Mouse (Mus musculus): ENCODE data around the gene Evx1. TPM values are rescaled to one million over a fixed set of nuclear protein-coding genes. Genes with fewer than 3 reads are reported as not detected.

The Evx1 gene
- polyA plus RNA-seq, 1 experiment from 2014 or later = not detected

- ATAC-seq (ENCODE audit: low read depth) (no peak), DNase-seq (no peak)
- no peaks in the 10 kb centered on the region for H3K4me1 ChIP-seq (replicated peaks)
- no peaks in the 10 kb centered on the region for H3K9me3 ChIP-seq (replicated peaks)
- no peak overlapping the region for H3K4me3 ChIP-seq (replicated peaks)
- WGBS (ENCODE audit: insufficient replicate concordance) = 54% methylated on average over 7 of the region's 7 CpGs
- H3K4me2 ChIP-seq = no peak overlapping the region
- H3K36me3 ChIP-seq = no peaks in the 10 kb centered on the region
- H3K27ac ChIP-seq = no peak overlapping the region
- H3K9ac ChIP-seq = no peak overlapping the region
- peaks cover 70% of the 10 kb centered on the region for H3K27me3 ChIP-seq
Observed at GRCm38 (mm10) chr6:52292328-52292727, 21.0 kb upstream of the Evx1 start.

GRCm38 (mm10) chr6:52294616-52295015 is 18.7 kb upstream of the Evx1 start:
- Histone ChIP-seq H3K9ac (no peak overlapping the region), H3K4me1 (replicated peaks) (no peaks in the 10 kb centered on the region), H3K9me3 (replicated peaks) (no peaks in the 10 kb centered on the region), H3K27ac (no peak overlapping the region), H3K4me2 (no peak overlapping the region), H3K27me3 (peaks cover 63% of the 10 kb centered on the region), H3K4me3 (replicated peaks) (no peak overlapping the region), H3K36me3 (no peaks in the 10 kb centered on the region)
- no peak for ATAC-seq (ENCODE audit: low read depth)
- no peak for DNase-seq
- WGBS (ENCODE audit: insufficient replicate concordance) = 56% methylated on average over 6 of the region's 6 CpGs

GRCm38 (mm10) chr6:52298511-52298910 is 14.8 kb upstream of the Evx1 start:
- H3K9me3 ChIP-seq (replicated peaks) = no peaks in the 10 kb centered on the region
- 56% methylated on average over 4 of the region's 4 CpGs for WGBS (ENCODE audit: insufficient replicate concordance)
- peaks cover 35% of the 10 kb centered on the region for H3K27me3 ChIP-seq
- H3K4me1 ChIP-seq (replicated peaks) = no peaks in the 10 kb centered on the region
- no peak overlapping the region for H3K4me2 ChIP-seq
- H3K27ac ChIP-seq = no peak overlapping the region
- no peak overlapping the region for H3K4me3 ChIP-seq (replicated peaks)
- H3K36me3 ChIP-seq = no peaks in the 10 kb centered on the region
- ATAC-seq (ENCODE audit: low read depth) = no peak
- no peak overlapping the region for H3K9ac ChIP-seq
- DNase-seq = no peak

- H3K4me1 ChIP-seq (replicated peaks) = peaks cover 2% of the 10 kb centered on the region
- peaks cover 34% of the 10 kb centered on the region for H3K27me3 ChIP-seq
- no peak overlapping the region for H3K4me3 ChIP-seq (replicated peaks)
- H3K27ac ChIP-seq = no peak overlapping the region
- H3K9me3 ChIP-seq (replicated peaks) = no peaks in the 10 kb centered on the region
- no peak overlapping the region for H3K9ac ChIP-seq
- H3K36me3 ChIP-seq = no peaks in the 10 kb centered on the region
- ATAC-seq (ENCODE audit: low read depth) = no peak
- no peak overlapping the region for H3K4me2 ChIP-seq
- DNase-seq = no peak
- WGBS (ENCODE audit: insufficient replicate concordance) = 63% methylated on average over 4 of the region's 4 CpGs
Observed at GRCm38 (mm10) chr6:52300806-52301205, 12.5 kb upstream of the Evx1 start.

DNA sequence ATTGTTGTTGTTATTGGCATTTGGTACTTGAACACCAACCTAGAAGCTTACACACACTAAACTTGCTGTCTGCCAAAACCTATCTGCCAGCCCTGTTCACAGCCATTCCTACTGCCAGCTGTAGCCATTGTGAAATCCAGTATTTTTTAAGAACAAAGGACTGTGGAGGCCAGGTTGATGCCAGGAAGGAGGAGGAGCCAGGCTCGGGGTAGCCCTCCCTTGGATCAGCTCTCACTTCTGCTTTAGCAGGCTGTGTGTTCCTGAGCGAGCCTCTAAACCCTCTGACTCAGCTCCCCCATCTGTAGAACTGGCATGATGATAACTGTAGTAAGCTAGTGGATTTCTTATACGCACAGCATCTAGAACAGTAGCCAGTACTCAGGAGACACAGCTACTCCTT is 9.9 kb upstream of the Evx1 start:
- Histone ChIP-seq H3K4me1 (replicated peaks) (peaks cover 4% of the 10 kb centered on the region), H3K4me3 (replicated peaks) (no peak overlapping the region), H3K27ac (no peak overlapping the region), H3K27me3 (peaks cover 53% of the 10 kb centered on the region), H3K9me3 (replicated peaks) (no peaks in the 10 kb centered on the region), H3K9ac (no peak overlapping the region), H3K4me2 (no peak overlapping the region), H3K36me3 (no peaks in the 10 kb centered on the region)
- WGBS (ENCODE audit: insufficient replicate concordance) = 25% methylated on average over 3 of the region's 3 CpGs
- DNase-seq (no peak), ATAC-seq (ENCODE audit: low read depth) (no peak)

DNA sequence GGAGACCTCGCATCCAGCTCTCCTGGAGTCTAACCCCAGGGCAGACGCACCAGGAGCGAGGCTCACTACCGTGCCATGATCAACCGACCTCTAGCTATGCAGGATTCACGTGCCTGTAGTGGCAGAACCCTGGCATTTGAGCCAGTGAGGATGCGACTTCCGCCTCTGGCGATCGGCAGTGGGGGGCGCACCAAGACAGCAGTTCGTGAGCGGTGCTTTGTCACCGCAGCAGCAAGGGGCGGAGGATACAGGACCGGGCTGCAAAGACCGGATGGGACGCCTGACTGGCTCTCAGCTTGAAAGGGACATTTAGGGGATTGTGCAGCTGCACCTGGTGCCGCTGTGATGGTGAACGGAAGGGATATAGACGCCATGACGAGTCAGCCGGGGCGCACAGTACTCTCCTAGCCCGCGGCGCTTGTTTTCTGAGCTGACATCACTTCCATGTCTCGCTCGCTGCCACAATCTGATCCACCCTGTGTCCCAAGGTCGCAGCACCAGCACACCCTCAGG is 7.4 kb upstream of the Evx1 start:
- H3K4me2 ChIP-seq = peak overlapping the region; percentile 53
- WGBS (ENCODE audit: insufficient replicate concordance) = under 1% methylated on average over 30 of the region's 30 CpGs
- no peaks in the 10 kb centered on the region for H3K9me3 ChIP-seq (replicated peaks)
- no peak for ATAC-seq (ENCODE audit: low read depth)
- no peaks in the 10 kb centered on the region for H3K36me3 ChIP-seq
- H3K9ac ChIP-seq = no peak overlapping the region
- no peak for DNase-seq
- peaks cover 4% of the 10 kb centered on the region for H3K4me1 ChIP-seq (replicated peaks)
- H3K27ac ChIP-seq = no peak overlapping the region
- peaks cover 70% of the 10 kb centered on the region for H3K27me3 ChIP-seq
- peak overlapping the region; percentile 41 for H3K4me3 ChIP-seq (replicated peaks)

DNA sequence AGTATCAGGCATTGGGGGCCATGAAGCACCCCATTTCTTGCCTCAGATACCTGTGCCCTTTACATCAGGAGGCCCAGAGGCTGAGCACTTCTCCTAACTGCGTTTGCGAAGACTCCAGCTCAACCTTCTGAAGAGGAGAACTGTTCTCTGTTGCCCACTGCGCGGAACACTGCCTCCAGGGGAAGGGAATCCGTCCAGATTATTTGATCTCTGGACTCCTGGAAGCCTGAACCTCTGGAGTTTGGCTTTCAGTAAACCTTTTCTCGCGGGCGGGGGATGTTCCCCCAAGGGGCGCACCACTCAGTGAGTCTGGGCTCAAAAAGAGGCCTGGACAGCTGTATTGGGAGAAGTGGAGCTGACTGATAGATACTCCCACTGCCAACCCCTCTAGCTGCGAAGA is 3.5 kb upstream of the Evx1 start:
- Histone ChIP-seq H3K36me3 (no peaks in the 10 kb centered on the region), H3K4me3 (replicated peaks) (no peak overlapping the region), H3K4me1 (replicated peaks) (peaks cover 4% of the 10 kb centered on the region), H3K9me3 (replicated peaks) (no peaks in the 10 kb centered on the region), H3K4me2 (no peak overlapping the region), H3K27ac (no peak overlapping the region), H3K9ac (no peak overlapping the region), H3K27me3 (peaks cover 98% of the 10 kb centered on the region)
- DNase-seq (no peak), ATAC-seq (ENCODE audit: low read depth) (no peak)
- WGBS (ENCODE audit: insufficient replicate concordance) = 35% methylated on average over 10 of the region's 10 CpGs

- WGBS (ENCODE audit: insufficient replicate concordance) = 2% methylated on average over 24 of the region's 24 CpGs
- ATAC-seq (ENCODE audit: low read depth) = no peak
- Histone ChIP-seq H3K9ac (no peak overlapping the region), H3K9me3 (replicated peaks) (no peaks in the 10 kb centered on the region), H3K4me3 (replicated peaks) (no peak overlapping the region), H3K27me3 (peaks cover 99% of the 10 kb centered on the region), H3K36me3 (no peaks in the 10 kb centered on the region), H3K4me1 (replicated peaks) (peaks cover 4% of the 10 kb centered on the region), H3K27ac (no peak overlapping the region), H3K4me2 (no peak overlapping the region)
- DNase-seq = no peak
Observed at GRCm38 (mm10) chr6:52310366-52310765, 2.9 kb upstream of the Evx1 start.

GRCm38 (mm10) chr6:52311661-52312557 is 1.4 kb upstream of the Evx1 start:
- H3K36me3 ChIP-seq = no peaks in the 10 kb centered on the region
- ATAC-seq (ENCODE audit: low read depth) = no peak
- H3K4me1 ChIP-seq (replicated peaks) = 0 out of 2 replicates have a peak, but pooled peaks cover 3% of the 10 kb centered on the region
- 9% methylated on average over 6 of the region's 6 CpGs for WGBS (ENCODE audit: insufficient replicate concordance)
- H3K27ac ChIP-seq = no peak overlapping the region
- H3K9me3 ChIP-seq (replicated peaks) = no peaks in the 10 kb centered on the region
- H3K27me3 ChIP-seq = peaks cover 99% of the 10 kb centered on the region
- H3K9ac ChIP-seq = no peak overlapping the region
- no peak overlapping the region for H3K4me2 ChIP-seq
- no peak for DNase-seq
- no peak overlapping the region for H3K4me3 ChIP-seq (replicated peaks)

DNA sequence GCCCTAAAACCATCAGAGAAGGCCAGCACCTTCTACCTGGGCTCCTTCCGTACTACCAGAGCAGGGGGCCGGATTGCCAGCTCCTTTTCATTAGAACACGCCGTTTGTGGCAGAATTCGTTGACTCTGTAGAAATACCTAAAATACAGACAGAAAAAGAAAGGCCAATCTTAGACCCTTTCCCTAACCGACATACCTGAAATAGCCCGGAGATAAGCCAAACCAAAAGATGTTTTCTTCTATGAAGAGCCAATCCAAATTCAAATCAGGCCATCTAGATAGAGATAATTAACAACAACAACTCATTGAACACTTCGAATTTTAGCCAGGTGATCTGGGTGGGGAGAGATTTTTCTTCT is 761 bp upstream of the Evx1 start:
- Histone ChIP-seq H3K4me3 (replicated peaks) (no peak overlapping the region), H3K4me1 (replicated peaks) (0 out of 2 replicates have a peak, but pooled peaks cover 3% of the 10 kb centered on the region), H3K9ac (no peak overlapping the region), H3K9me3 (replicated peaks) (no peaks in the 10 kb centered on the region), H3K4me2 (no peak overlapping the region), H3K36me3 (no peaks in the 10 kb centered on the region), H3K27me3 (peaks cover 99% of the 10 kb centered on the region), H3K27ac (no peak overlapping the region)
- ATAC-seq (ENCODE audit: low read depth) (no peak), DNase-seq (no peak)
- WGBS (ENCODE audit: insufficient replicate concordance) = 2% methylated on average over 8 of the region's 8 CpGs

GRCm38 (mm10) chr6:52314304-52315100 is 1.2 kb downstream of the Evx1 start:
- Histone ChIP-seq H3K4me2 (no peak overlapping the region), H3K9ac (no peak overlapping the region), H3K9me3 (replicated peaks) (no peaks in the 10 kb centered on the region), H3K4me3 (replicated peaks) (no peak overlapping the region), H3K36me3 (no peaks in the 10 kb centered on the region), H3K4me1 (replicated peaks) (0 out of 2 replicates have a peak, but pooled peaks cover 3% of the 10 kb centered on the region), H3K27me3 (peaks cover 100% of the 10 kb centered on the region), H3K27ac (no peak overlapping the region)
- WGBS (ENCODE audit: insufficient replicate concordance) = 3% methylated on average over 27 of the region's 27 CpGs
- ATAC-seq (ENCODE audit: low read depth) (no peak), DNase-seq (no peak)

All from liver, embryonic 13.5 days (tissue).